Mouse (Mus musculus) cerebellum, adult 2 months (tissue): ENCODE measurements at regions not wholly inside any gene's neighbourhood (a gene's known extent, or its start where the extent isn't known, plus 50 kb on each side); places are given as distances from the start of the nearest gene placed in this dataset.
A peak's percentile ranks its signal among the peaks of the same experiment; 100 is the strongest.

Experiments used
- DNase-seq, 2 experiments: peaks; one replicate each; pipeline ENCODE4 v3.0.0; 2021
- H3K27ac ChIP-seq: fragments of 200-500 bp; 2 replicates; pipeline ENCODE4 v1.5.1; 2012; ENCODE audit warnings: low read length, control low read depth, inconsistent platforms; ENCODE audit not compliant: insufficient read depth
- H3K27me3 ChIP-seq: fragments of 200-500 bp; 2 replicates; pipeline ENCODE4 v1.6.1; 2012; ENCODE audit warnings: inconsistent platforms, mild to moderate bottlenecking, low read length, moderate library complexity; ENCODE audit not compliant: control insufficient read depth, insufficient read depth
- H3K4me1 ChIP-seq: fragments of 200-500 bp; 2 replicates; pipeline ENCODE4 v1.6.1; 2011; ENCODE audit warnings: low read length; ENCODE audit not compliant: control insufficient read depth, insufficient read depth
- H3K4me3 ChIP-seq: fragments of 200-500 bp; replicated peaks from 2 replicates; pipeline ENCODE3; 2011; ENCODE audit warnings: mild to moderate bottlenecking, low read depth, low read length, control low read depth; ENCODE audit not compliant: insufficient read depth
- CTCF ChIP-seq: fragments of 200-500 bp; IDR thresholded peaks from 2 replicates; pipeline ENCODE4 v1.5.1; 2011; ENCODE audit warnings: low read depth, mild to moderate bottlenecking, control low read depth, low read length, moderate library complexity, borderline replicate concordance; ENCODE audit not compliant: insufficient read depth
- POLR2A ChIP-seq: fragments of 200-500 bp; IDR thresholded peaks from 2 replicates; pipeline ENCODE4 v1.6.1; 2011; ENCODE audit warnings: low read length, control low read depth, borderline replicate concordance; ENCODE audit not compliant: insufficient read depth
- WGBS: fragments of 180-500 bp; shearing (Covaris S2); methylation state at CpG from one replicate; pipeline ENCODE4 v1.1.7; 2018; 5-methylcytosine and 5-hydroxymethylcytosine counted together

GRCm38 (mm10) chr17:49304461-49304860 lies 123.7 kb upstream of the Mocs1 start:
- 90% methylated on average over 3 of the region's 3 CpGs for WGBS
- DNase-seq, result no peak
- Histone ChIP-seq H3K27me3 (no peaks in the 10 kb centered on the region; the same call in 1 of the 2 replicates), H3K4me1 (no peaks in the 10 kb centered on the region), H3K27ac (no peak overlapping the region), H3K4me3 (no peak overlapping the region)
- no peak for TF ChIP-seq CTCF
- no peak for TF ChIP-seq POLR2A

- 92% methylated on average over 6 of the region's 6 CpGs for WGBS
- TF ChIP-seq CTCF (no peak), POLR2A (no peak)
- Histone ChIP-seq H3K27ac (no peak overlapping the region), H3K27me3 (no peaks in the 10 kb centered on the region; the same call in 1 of the 2 replicates), H3K4me3 (no peak overlapping the region), H3K4me1 (no peaks in the 10 kb centered on the region)
- DNase-seq, result no peak
These were observed 123.0 kb upstream of the Mocs1 start for GRCm38 (mm10) chr17:49305116-49305515.

- 35% methylated on average over 5 of the region's 5 CpGs for WGBS
These were observed 119.1 kb upstream of the Mocs1 start for GRCm38 (mm10) chr17:49309079-49309478.

GRCm38 (mm10) chr17:49314196-49314595 lies 114.0 kb upstream of the Mocs1 start:
- no peak for TF ChIP-seq CTCF
- TF ChIP-seq POLR2A, result no peak
- DNase-seq, result no peak
- H3K27me3 ChIP-seq, result no peaks in the 10 kb centered on the region
- no peak overlapping the region for H3K4me3 ChIP-seq
- no peaks in the 10 kb centered on the region for H3K4me1 ChIP-seq
- H3K27ac ChIP-seq, result no peak overlapping the region
- 81% methylated on average over 2 of the region's 2 CpGs for WGBS

More at GRCm38 (mm10) chr17:49309079-49309478, 119.1 kb upstream of the Mocs1 start:
- no peak overlapping the region for H3K27ac ChIP-seq
- no peak overlapping the region for H3K4me3 ChIP-seq
- DNase-seq, result peak; percentile 8 to 21
- no peaks in the 10 kb centered on the region for H3K27me3 ChIP-seq
- no peak for TF ChIP-seq POLR2A
- TF ChIP-seq CTCF, result no peak
- no peaks in the 10 kb centered on the region for H3K4me1 ChIP-seq

- 39% methylated on average over 4 of the region's 4 CpGs for WGBS
- no peak for DNase-seq
- no peak overlapping the region for H3K4me3 ChIP-seq
- no peaks in the 10 kb centered on the region for H3K4me1 ChIP-seq
- H3K27ac ChIP-seq, result no peak overlapping the region
- H3K27me3 ChIP-seq, result no peaks in the 10 kb centered on the region
- TF ChIP-seq POLR2A (no peak), CTCF (no peak)
These were observed 100.6 kb upstream of the Mocs1 start for GRCm38 (mm10) chr17:49327524-49327923.

GRCm38 (mm10) chr17:49335318-49335717 lies 92.8 kb upstream of the Mocs1 start:
- 68% methylated on average over 5 of the region's 5 CpGs for WGBS
- no peak overlapping the region for H3K4me3 ChIP-seq
- no peak overlapping the region for H3K27ac ChIP-seq
- no peak for DNase-seq
- no peaks in the 10 kb centered on the region for H3K27me3 ChIP-seq
- H3K4me1 ChIP-seq, result no peaks in the 10 kb centered on the region
- no peak for TF ChIP-seq CTCF
- no peak for TF ChIP-seq POLR2A

- 42% methylated on average over 5 of the region's 5 CpGs for WGBS
- TF ChIP-seq POLR2A, result no peak
- no peak for TF ChIP-seq CTCF
- H3K27me3 ChIP-seq, result no peaks in the 10 kb centered on the region
- no peak overlapping the region for H3K4me3 ChIP-seq
- H3K4me1 ChIP-seq, result no peaks in the 10 kb centered on the region
- DNase-seq, result no peak
- H3K27ac ChIP-seq, result no peak overlapping the region
These were observed 90.3 kb upstream of the Mocs1 start for GRCm38 (mm10) chr17:49337881-49338280.

- TF ChIP-seq POLR2A (no peak), CTCF (no peak)
- no peak for DNase-seq
- H3K4me3 ChIP-seq, result no peak overlapping the region
- H3K27ac ChIP-seq, result no peak overlapping the region
- WGBS, result 63% methylated on average over 2 of the region's 2 CpGs
- H3K27me3 ChIP-seq, result no peaks in the 10 kb centered on the region
- no peaks in the 10 kb centered on the region for H3K4me1 ChIP-seq
These were observed 85.5 kb upstream of the Mocs1 start for GRCm38 (mm10) chr17:49342636-49343035.

- TF ChIP-seq POLR2A (no peak), CTCF (no peak)
- 91% methylated on average over 5 of the region's 5 CpGs for WGBS
- H3K4me1 ChIP-seq, result no peaks in the 10 kb centered on the region
- H3K27me3 ChIP-seq, result no peaks in the 10 kb centered on the region; the same call in 1 of the 2 replicates
- no peak overlapping the region for H3K27ac ChIP-seq
- H3K4me3 ChIP-seq, result no peak overlapping the region
- DNase-seq, result no peak
These were observed 81.5 kb upstream of the Mocs1 start for GRCm38 (mm10) chr17:49346701-49347100.
